ENCODE assay signal across 9 mouse cellular contexts in genomic region chr15:18818185-18818973, GRCm38 (mm10). TPM values are rescaled to one million over a fixed set of nuclear protein-coding genes. Genes with fewer than 3 reads are reported as not detected.
DNase-seq lines count a peak whose midpoint lies in the region; ATAC-seq and TF ChIP-seq lines count a peak whose summit lies in the region.
"Had no signal": no experiment of that assay in that cellular context is flagged by ENCODE, and none has a peak within 500 bp of the region (broad histone marks: within the 10 kb centered on the region; RNA-seq: fewer than 3 reads in every experiment).

Gene Cdh10, plus strand, starts transcription at chr15:18818947.

- DNase-seq in heart, postnatal 25 days (ENCODE audit: low spot score), result no peak
- DNase-seq in adrenal gland, postnatal 25 days, result peak; percentile 30
- peak; percentile 87 to 92 for DNase-seq in right cerebral cortex, postnatal 10 days (ENCODE audit: low spot score in 2 of 2)
- no peak for DNase-seq in thymus, postnatal 10 days (ENCODE audit: low spot score in 2 of 2)

- peak; percentile 31; the same call in 1 of the 2 replicates for ATAC-seq in heart, embryonic 14.5 days (ENCODE audit: insufficient number of reproducible peaks, insufficient read depth, low FRiP score, low read depth)
- ATAC-seq in intestine, embryonic 16.5 days, result peak; percentile 78
- no peak for ATAC-seq in liver, embryonic 12.5 days

- H3K36me3 ChIP-seq in heart, embryonic 14.5 days (ENCODE audit: control insufficient read depth, insufficient read depth, low read length), result no peaks in the 10 kb centered on the region
- no peaks in the 10 kb centered on the region for H3K36me3 ChIP-seq in intestine, embryonic 16.5 days (ENCODE audit: control insufficient read depth, insufficient read depth, low read length)
- H3K36me3 ChIP-seq in liver, embryonic 12.5 days, result no peaks in the 10 kb centered on the region

- intact Hi-C loops in heart, postnatal 25 days (cut with DNase I), result no loop called here

- H3K9ac ChIP-seq in heart, embryonic 14.5 days (ENCODE audit: low read length), result peak within 1 kb of the TSS; percentile 52
- peak within 1 kb of the TSS; percentile 46; the same call in 1 of the 2 replicates for H3K9ac ChIP-seq in intestine, embryonic 16.5 days (ENCODE audit: low read depth, low read length)
- H3K9ac ChIP-seq in liver, embryonic 12.5 days, result no peak within 1 kb of the TSS

- peak within 1 kb of the TSS; percentile 40 to 51 for H3K4me3 ChIP-seq in heart, embryonic 14.5 days (ENCODE audit: control insufficient read depth in 1 of 2, insufficient read depth in 1 of 2, low read depth in 1 of 2, low read length in 2 of 2)
- peak within 1 kb of the TSS; percentile 85 for H3K4me3 ChIP-seq in embryonic fibroblast, embryonic 13.5 days (ENCODE audit: insufficient read depth, low read length)
- H3K4me3 ChIP-seq in intestine, embryonic 16.5 days (ENCODE audit: low read length), result peak within 1 kb of the TSS; percentile 43
- H3K4me3 ChIP-seq in liver, embryonic 12.5 days, result peak within 1 kb of the TSS; percentile 25

- WGBS in heart, embryonic 14.5 days, result 1% methylated on average over 24 of the region's 24 CpGs
- WGBS in intestine, embryonic 16.5 days, result 1% methylated on average over 24 of the region's 24 CpGs
- WGBS in liver, embryonic 12.5 days (ENCODE audit: insufficient replicate concordance), result 1% methylated on average over 24 of the region's 24 CpGs

- no peak within 1 kb of the TSS for H3K27ac ChIP-seq in heart, embryonic 14.5 days (replicated peaks in 1 of 2; ENCODE audit: control insufficient read depth in 1 of 2, insufficient read depth in 1 of 2, low read depth in 2 of 2, low read length in 2 of 2)
- H3K27ac ChIP-seq in embryonic fibroblast, embryonic 13.5 days (ENCODE audit: insufficient read depth, low read length), result no peak within 1 kb of the TSS
- no peak within 1 kb of the TSS for H3K27ac ChIP-seq in intestine, embryonic 16.5 days (ENCODE audit: low read length)
- H3K27ac ChIP-seq in liver, embryonic 12.5 days, result no peak within 1 kb of the TSS

- peak; percentile 51; the same call in 1 of the 2 replicates for TF ChIP-seq POLR2A in embryonic fibroblast, embryonic 13.5 days (IDR thresholded peaks at IDR 0.05; ENCODE audit: low read depth, low read length)

- H3K9me3 ChIP-seq in heart, embryonic 14.5 days (ENCODE audit: control insufficient read depth, low read length), result no peaks in the 10 kb centered on the region
- H3K9me3 ChIP-seq in intestine, embryonic 16.5 days (ENCODE audit: control insufficient read depth, low read length), result no peaks in the 10 kb centered on the region
- no peaks in the 10 kb centered on the region for H3K9me3 ChIP-seq in liver, embryonic 12.5 days (replicated peaks)

- no peak for TF ChIP-seq CTCF in embryonic fibroblast, embryonic 13.5 days (IDR thresholded peaks at IDR 0.05; ENCODE audit: borderline replicate concordance, insufficient read depth, low read length)

- no peaks in the 10 kb centered on the region for H3K27me3 ChIP-seq in heart, embryonic 14.5 days (ENCODE audit: control insufficient read depth, insufficient read depth, low read length)
- no peaks in the 10 kb centered on the region for H3K27me3 ChIP-seq in intestine, embryonic 16.5 days (replicated peaks; ENCODE audit: control insufficient read depth, insufficient read depth, low read length)
- peaks cover 5% of the 10 kb centered on the region; the same call in 1 of the 2 replicates for H3K27me3 ChIP-seq in liver, embryonic 12.5 days (replicated peaks)

- no peaks in the 10 kb centered on the region for H3K4me1 ChIP-seq in heart, embryonic 14.5 days (ENCODE audit: control insufficient read depth in 2 of 2, insufficient read depth in 2 of 2, low read length in 2 of 2)
- H3K4me1 ChIP-seq in embryonic fibroblast, embryonic 13.5 days (ENCODE audit: control insufficient read depth, insufficient read depth, low read length), result peaks cover 3% of the 10 kb centered on the region; the same call in 1 of the 2 replicates
- H3K4me1 ChIP-seq in intestine, embryonic 16.5 days (ENCODE audit: control insufficient read depth, insufficient read depth, low read length), result no peaks in the 10 kb centered on the region
- H3K4me1 ChIP-seq in liver, embryonic 12.5 days, result no peaks in the 10 kb centered on the region

- peak within 1 kb of the TSS; percentile 65 for H3K4me2 ChIP-seq in heart, embryonic 14.5 days (ENCODE audit: low read length)
- H3K4me2 ChIP-seq in intestine, embryonic 16.5 days (ENCODE audit: low read depth, low read length), result peak within 1 kb of the TSS; percentile 77
- peak within 1 kb of the TSS; percentile 53 for H3K4me2 ChIP-seq in liver, embryonic 12.5 days

RNA-seq across cellular contexts. Expression of gene Cdh10, which starts in this region (rescaled TPM):
- 1.4 and 1.6 TPM in 2 replicates for polyA plus RNA-seq in heart, embryonic 14.5 days (2014; fragmentation: Nextera tagmentation; extraction: Ambion mirVana)
- total RNA-seq in heart, postnatal 25 days (2021), result not detected
- total RNA-seq in adrenal gland, postnatal 25 days (2021), result 0.12 TPM in 1 of 2 replicates, not detected in the other
- polyA plus RNA-seq in embryonic fibroblast, embryonic 13.5 days (2011; ENCODE audit: insufficient read length, low read depth, missing spikeins), result 6.9 and 9.7 TPM in 2 replicates
- 1.0 and 1.2 TPM in 2 replicates for polyA plus RNA-seq in intestine, embryonic 16.5 days (2015; fragmentation: Nextera tagmentation; extraction: Ambion mirVana)
- polyA plus RNA-seq in liver, embryonic 12.5 days (2016; fragmentation: Nextera tagmentation; extraction: Ambion mirVana), result 0.20 and 0.66 TPM in 2 replicates
- total RNA-seq: MEL had no signal

Comparison
In these comparisons a context has a peak if more than half of its experiments do, and no peak if none do; other contexts are left out.
1. Peak in DNase-seq in adrenal gland, postnatal 25 days; RNA of the gene not detected or under 1 TPM.
2. H3K4me3 ChIP-seq: peak in every context shown above with its lines; median percentile 85 in embryonic fibroblast, embryonic 13.5 days; 46 in heart, embryonic 14.5 days; 43 in intestine, embryonic 16.5 days; 25 in liver, embryonic 12.5 days.
3. DNase-seq: peak in right cerebral cortex, postnatal 10 days (2 of 2); none in heart, postnatal 25 days (single experiment) and thymus, postnatal 10 days (0 of 2).
4. Peak in every context shown above with its lines, with median percentiles within 50 percentile points of each other: H3K4me2 ChIP-seq.